Mouse (Mus musculus) kidney, adult 2 months (tissue): ENCODE data around the gene Brap.

ENCODE experiments used
- CTCF ChIP-seq: fragments of 200-500 bp; conservative IDR thresholded peaks from 2 replicates; pipeline ENCODE4 v1.5.1; 2011; ENCODE audit warnings: low read depth, mild to moderate bottlenecking, control low read depth, low read length, moderate library complexity, mixed read lengths; ENCODE audit not compliant: insufficient read depth, insufficient read length
- POLR2A ChIP-seq: fragments of 200-500 bp; IDR thresholded peaks from one replicate; pipeline ENCODE4 v1.6.1; 2011; ENCODE audit warnings: low read depth, low read length, control low read depth

DNA sequence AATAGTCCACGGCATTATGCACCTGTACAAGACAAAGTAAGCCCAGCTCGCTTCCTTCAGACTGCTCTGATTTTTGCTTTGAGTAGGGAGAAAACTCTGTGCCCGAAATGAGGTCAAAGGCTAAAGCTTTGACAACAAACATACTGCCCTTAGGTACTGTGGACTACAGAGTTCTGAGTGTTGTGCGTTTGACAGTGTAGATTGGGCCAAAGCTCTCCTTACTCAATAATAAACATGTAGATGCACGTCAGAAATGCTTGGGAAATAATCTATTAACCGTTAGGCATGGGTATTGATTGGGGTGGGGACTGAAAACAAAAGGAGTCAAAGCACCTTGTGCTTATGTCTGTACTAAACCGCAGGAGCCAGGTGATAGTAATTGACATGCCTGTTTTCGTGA lies 3.1 kb downstream of the Brap start:
- TF ChIP-seq POLR2A = no peak
- no peak for TF ChIP-seq CTCF
